Comparison of ENCODE assay signal across 13 mouse cellular contexts in the genomic region with DNA sequence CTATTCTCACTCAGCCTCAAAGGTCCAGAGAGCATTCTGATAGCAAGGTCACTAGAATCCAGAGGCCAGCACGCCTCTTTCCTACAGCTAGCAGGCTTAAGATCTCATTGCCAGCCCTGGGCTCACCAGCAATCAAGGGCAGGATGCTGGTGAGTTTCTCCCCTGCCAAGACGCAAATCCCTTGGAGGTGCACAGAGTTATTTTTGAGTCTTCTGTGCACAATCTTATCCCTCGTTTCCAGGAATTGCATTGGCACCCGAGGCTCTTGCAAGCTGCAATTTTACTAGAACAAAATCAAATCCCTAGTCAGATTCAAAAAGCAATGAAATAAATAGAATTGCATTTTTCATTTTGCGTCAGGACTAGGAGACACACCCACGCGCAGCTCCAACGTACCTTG.
A peak's percentile ranks its signal among the peaks of the same experiment; 100 is the strongest.
DNase-seq lines count a peak whose midpoint lies in the region; TF ChIP-seq lines count a peak whose summit lies in the region.
"Had no signal": no experiment of that assay in that cellular context is flagged by ENCODE, and none has a peak within 500 bp of the region (broad histone marks: within the 10 kb centered on the region; RNA-seq: fewer than 3 reads in every experiment).

No protein-coding gene starts in this region.

- no peak for TF ChIP-seq CTCF in left cerebral cortex, adult 2 months (IDR thresholded peaks at IDR 0.05)

- H3K27ac ChIP-seq in left cerebral cortex, adult 2 months, result peak overlapping the region; percentile 90
- H3K27ac ChIP-seq: embryonic facial prominence, embryonic 10.5 days; heart, embryonic 13.5 days had no signal

- H3K4me3 ChIP-seq in left cerebral cortex, adult 2 months, result no peak overlapping the region
- H3K4me3 ChIP-seq: embryonic facial prominence, embryonic 10.5 days; heart, embryonic 13.5 days had no signal

- intact Hi-C loops in left cerebral cortex, adult 2 months (cut with DNase I), result loop anchor here (5.0 kb wide), 2 partner anchors 217 to 317 kb away; no protein-coding TSS in a partner anchor
- intact Hi-C loops in left cerebral cortex, postnatal 36 days (cut with DNase I), result loop anchor here (10.0 kb wide), 1 partner anchor 319 kb away; no protein-coding TSS in a partner anchor

- DNase-seq in adrenal gland, adult 2 months, result peak; percentile 52
- no peak for DNase-seq in adrenal gland, postnatal 4 days (ENCODE audit: low spot score in 2 of 2)
- DNase-seq in left cerebral cortex, adult 2 months (ENCODE audit: extremely low spot score in 1 of 2, low spot score in 2 of 2), result peak in 1 of 2 experiments; percentile 40
- DNase-seq in left cerebral cortex, adult 11 months (ENCODE audit: low spot score), result no peak
- DNase-seq in left cerebral cortex, postnatal 36 days (ENCODE audit: low spot score in 2 of 2), result peak; percentile 29 to 49
- DNase-seq in telencephalon, adult 2 months (ENCODE audit: low read depth, low spot score), result peak; percentile 62
- DNase-seq in lung, postnatal 25 days (ENCODE audit: low spot score), result no peak
- DNase-seq in spleen, postnatal 36 days (ENCODE audit: low spot score in 2 of 2), result no peak
- DNase-seq: gastrocnemius, postnatal 10 days; kidney, adult 9 months; thymus, adult 2 months had no signal

Comparison
In these comparisons a context has a peak if more than half of its experiments do, and no peak if none do; other contexts are left out.
1. DNase-seq: peak in adrenal gland, adult 2 months (single experiment), left cerebral cortex, postnatal 36 days (2 of 2) and telencephalon, adult 2 months (single experiment); none in adrenal gland, postnatal 4 days (0 of 2), left cerebral cortex, adult 11 months (single experiment), lung, postnatal 25 days (single experiment) and spleen, postnatal 36 days (0 of 2).